Mouse (Mus musculus) limb, embryonic 11.5 days (tissue): ENCODE data around the gene Oprm1. TPM values are rescaled to one million over a fixed set of nuclear protein-coding genes. Genes with fewer than 3 reads are reported as not detected.

Experiments used
- ATAC-seq: fragments of 200-750 bp; cut with Nextera tagmentation; 2 replicates; pipeline ENCODE4 v1.8.0; 2017; ENCODE audit warnings: low read depth; ENCODE audit not compliant: insufficient number of reproducible peaks, low FRiP score, low TSS enrichment
- DNase-seq: peaks from one replicate; pipeline ENCODE4 v3.0.0-alpha.2; 2015; ENCODE audit warnings: low spot score
- H3K27ac ChIP-seq: fragments of 300-500 bp; sonication (generic); replicated peaks from 2 replicates; pipeline ENCODE4 v1.5.1; 2014; ENCODE audit warnings: low read depth, mild to moderate bottlenecking, low read length
- H3K27me3 ChIP-seq: fragments of 300-500 bp; sonication (generic); 2 replicates; pipeline ENCODE4 v1.6.1; 2014; ENCODE audit warnings: mild to moderate bottlenecking, low read length, mixed read lengths; ENCODE audit not compliant: control insufficient read depth, insufficient read depth
- H3K36me3 ChIP-seq: fragments of 300-500 bp; sonication (generic); 2 replicates; pipeline ENCODE4 v1.6.1; 2014; ENCODE audit warnings: mild to moderate bottlenecking, low read length, moderate library complexity, mixed read lengths; ENCODE audit not compliant: control insufficient read depth, insufficient read depth
- H3K4me1 ChIP-seq: fragments of 300-500 bp; sonication (generic); 2 replicates; pipeline ENCODE4 v1.6.1; 2014; ENCODE audit warnings: low read length, mixed read lengths; ENCODE audit not compliant: control insufficient read depth, insufficient read depth
- H3K4me2 ChIP-seq: fragments of 300-500 bp; sonication (generic); 2 replicates; pipeline ENCODE4 v1.6.1; 2014; ENCODE audit warnings: low read depth, mild to moderate bottlenecking, moderate library complexity; ENCODE audit not compliant: severe bottlenecking
- H3K4me3 ChIP-seq: fragments of 300-500 bp; sonication (generic); 2 replicates; pipeline ENCODE4 v1.5.1; 2014; ENCODE audit warnings: low read depth, low read length
- H3K9ac ChIP-seq: fragments of 300-500 bp; sonication (generic); 2 replicates; pipeline ENCODE4 v1.6.1; 2014; ENCODE audit warnings: mild to moderate bottlenecking, low read length
- H3K9me3 ChIP-seq: fragments of 300-500 bp; sonication (generic); 2 replicates; pipeline ENCODE4 v1.6.1; 2016; ENCODE audit warnings: low read length; ENCODE audit not compliant: control insufficient read depth
- WGBS: fragments of 180-500 bp; shearing (Covaris S2); extraction: QIAGEN DNeasy Blood & Tissue Kit; methylation state at CpG from one replicate; pipeline ENCODE4 v1.1.7; 2014; 5-methylcytosine and 5-hydroxymethylcytosine counted together
- polyA plus RNA-seq: library from polyadenylated mRNA; unstranded; fragments of >200 nt; fragmentation: Nextera tagmentation; extraction: Ambion mirVana; gene quantifications from 2 replicates; pipeline ENCODE4 v1.2.1, GENCODE M21; 2014

Oprm1 gene
- polyA plus RNA-seq, 1 experiment from 2014 or later, result not detected

DNA sequence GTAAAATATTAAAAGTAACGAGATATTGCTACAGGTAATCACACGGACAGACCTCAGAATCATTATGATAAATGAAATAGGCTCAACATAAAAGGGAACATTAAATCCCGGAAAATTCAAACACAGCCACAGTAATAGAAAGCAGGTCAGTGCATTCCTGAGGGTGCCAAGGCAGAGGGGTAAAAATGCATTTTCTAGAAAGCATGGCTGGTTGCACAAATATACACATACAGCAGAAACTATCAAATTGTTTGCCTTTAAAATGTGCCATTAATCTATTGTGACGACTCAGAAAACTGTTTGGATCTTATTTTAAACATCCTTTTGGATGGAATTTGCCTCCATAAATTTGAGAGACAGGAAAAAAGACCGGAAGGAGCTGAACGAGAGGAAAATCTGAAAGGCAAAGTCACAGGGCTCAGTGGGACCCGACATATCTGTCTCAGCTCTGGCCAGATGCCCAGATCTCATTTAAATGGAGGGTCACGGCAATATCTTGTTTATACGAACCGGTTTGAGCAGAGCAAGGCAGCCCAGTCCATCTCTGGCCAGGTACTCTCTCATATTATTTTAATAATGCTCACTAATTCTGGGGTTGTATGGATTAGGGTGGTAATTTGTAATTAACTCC is 289.1 kb downstream of the Oprm1 start:
- DNase-seq (no peak), ATAC-seq (no peak)
- Histone ChIP-seq H3K4me2 (no peak overlapping the region), H3K4me3 (no peak overlapping the region), H3K27me3 (no peaks in the 10 kb centered on the region), H3K4me1 (no peaks in the 10 kb centered on the region), H3K9me3 (no peaks in the 10 kb centered on the region), H3K9ac (no peak overlapping the region), H3K27ac (no peak overlapping the region), H3K36me3 (no peaks in the 10 kb centered on the region)
- 40% methylated on average over 10 of the region's 10 CpGs for whole genome bisulfite sequencing

- Histone ChIP-seq H3K27ac (no peak overlapping the region), H3K4me3 (no peak overlapping the region), H3K36me3 (no peaks in the 10 kb centered on the region), H3K4me1 (no peaks in the 10 kb centered on the region), H3K9me3 (no peaks in the 10 kb centered on the region), H3K4me2 (no peak overlapping the region), H3K9ac (no peak overlapping the region), H3K27me3 (no peaks in the 10 kb centered on the region)
- 88% methylated on average over 2 of the region's 2 CpGs for WGBS
- ATAC-seq, result no peak
- no peak for DNase-seq
These were observed 289.6 kb downstream of the Oprm1 start for GRCm38 (mm10) chr10:7047919-7048291.

DNA sequence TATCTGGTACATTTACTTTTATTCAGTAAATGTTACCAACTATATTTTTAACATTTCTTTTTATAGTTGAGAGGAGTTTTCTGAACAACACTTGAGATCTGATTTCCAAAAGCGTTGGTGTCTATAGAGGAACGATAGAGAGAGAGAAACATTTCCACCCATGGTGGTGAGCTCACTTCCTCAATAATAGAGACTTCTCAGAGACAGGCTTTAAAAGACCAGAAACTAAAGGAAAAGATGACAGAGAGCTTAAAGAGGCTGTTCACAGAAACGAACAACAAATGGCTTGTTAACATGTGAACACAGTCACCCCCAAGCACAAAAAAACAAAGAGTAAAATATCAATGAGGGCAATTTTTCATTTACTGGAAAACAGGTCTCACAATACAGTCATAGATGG is 291.6 kb downstream of the Oprm1 start:
- Histone ChIP-seq H3K36me3 (no peaks in the 10 kb centered on the region), H3K9ac (no peak overlapping the region)
- DNase-seq, result no peak

DNA sequence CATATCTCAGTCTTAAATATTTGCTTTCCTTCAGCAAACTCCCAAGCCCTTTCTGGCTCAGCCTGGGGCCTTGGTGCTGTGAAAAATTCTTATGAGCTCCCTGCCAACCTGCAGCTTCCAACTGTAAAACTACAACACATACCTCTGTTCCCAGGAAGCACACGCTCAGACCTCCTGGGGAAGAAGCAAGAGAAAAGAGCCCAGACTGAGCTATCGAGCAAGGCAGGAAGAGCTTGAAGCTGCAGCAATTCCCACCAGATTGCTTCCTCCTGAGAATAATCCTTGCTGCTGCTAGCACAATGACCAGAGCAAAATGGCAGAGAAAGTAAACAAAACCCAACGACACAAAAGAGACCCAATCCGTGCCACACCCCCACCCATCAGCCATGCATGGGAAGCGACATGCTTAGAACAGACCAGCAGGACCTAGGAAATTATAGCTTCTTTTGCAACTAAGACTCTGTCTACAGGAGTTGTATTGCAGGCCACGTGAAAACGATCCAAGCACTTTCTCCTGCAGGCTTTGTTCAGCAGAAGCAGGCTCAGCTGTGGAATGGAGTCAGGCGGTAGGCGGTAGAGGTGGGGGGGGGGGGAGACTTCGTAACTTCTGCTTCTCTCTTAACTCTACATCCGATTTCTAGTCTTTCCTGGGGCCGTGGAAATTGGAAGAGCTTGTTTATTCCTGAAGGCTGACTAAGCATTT is 294.2 kb downstream of the Oprm1 start, which contains the start of gene Ipcef1:
Gene Ipcef1 (minus strand): TSS at position 164 of the 703 bp plus-strand sequence.
- WGBS, result 51% methylated on average over 12 of the region's 12 CpGs
- peak; percentile 28 for DNase-seq
- Histone ChIP-seq H3K4me3 (no peak within 1 kb of the TSS), H3K27ac (no peak within 1 kb of the TSS), H3K4me1 (no peaks in the 10 kb centered on the region), H3K9me3 (no peaks in the 10 kb centered on the region), H3K36me3 (no peaks in the 10 kb centered on the region), H3K27me3 (no peaks in the 10 kb centered on the region), H3K4me2 (no peak within 1 kb of the TSS), H3K9ac (no peak within 1 kb of the TSS)
- no peak for ATAC-seq

More for the DNA sequence above, 291.6 kb downstream of the Oprm1 start:
- H3K27me3 ChIP-seq, result no peaks in the 10 kb centered on the region
- no peak overlapping the region for H3K27ac ChIP-seq
- H3K4me3 ChIP-seq, result no peak overlapping the region
- no peaks in the 10 kb centered on the region for H3K9me3 ChIP-seq
- 87% methylated on average over 3 of the region's 3 CpGs for WGBS
- ATAC-seq, result no peak
- H3K4me2 ChIP-seq, result no peak overlapping the region
- H3K4me1 ChIP-seq, result no peaks in the 10 kb centered on the region

GRCm38 (mm10) chr10:7054560-7055205 is 296.4 kb downstream of the Oprm1 start:
- WGBS, result 80% methylated on average over 6 of the region's 6 CpGs
- no peak for DNase-seq
- Histone ChIP-seq H3K9me3 (no peaks in the 10 kb centered on the region), H3K4me2 (no peak overlapping the region), H3K36me3 (no peaks in the 10 kb centered on the region), H3K27me3 (no peaks in the 10 kb centered on the region), H3K4me1 (no peaks in the 10 kb centered on the region), H3K27ac (no peak overlapping the region), H3K4me3 (no peak overlapping the region), H3K9ac (no peak overlapping the region)
- no peak for ATAC-seq

- Histone ChIP-seq H3K27ac (no peak overlapping the region), H3K9ac (no peak overlapping the region), H3K9me3 (no peaks in the 10 kb centered on the region), H3K4me3 (no peak overlapping the region), H3K4me1 (no peaks in the 10 kb centered on the region), H3K36me3 (no peaks in the 10 kb centered on the region), H3K27me3 (no peaks in the 10 kb centered on the region), H3K4me2 (no peak overlapping the region)
- ATAC-seq, result no peak
- no peak for DNase-seq
- 86% methylated on average over 1 of the region's 1 CpGs for WGBS
These were observed 299.2 kb downstream of the Oprm1 start for GRCm38 (mm10) chr10:7057546-7057945.

- Histone ChIP-seq H3K27ac (no peak overlapping the region), H3K4me1 (no peaks in the 10 kb centered on the region), H3K9me3 (no peaks in the 10 kb centered on the region), H3K27me3 (no peaks in the 10 kb centered on the region), H3K9ac (no peak overlapping the region), H3K36me3 (no peaks in the 10 kb centered on the region), H3K4me2 (no peak overlapping the region), H3K4me3 (no peak overlapping the region)
- ATAC-seq (no peak), DNase-seq (no peak)
- WGBS, result 90% methylated on average over 5 of the region's 5 CpGs
These were observed 302.0 kb downstream of the Oprm1 start for GRCm38 (mm10) chr10:7060326-7060725.

DNA sequence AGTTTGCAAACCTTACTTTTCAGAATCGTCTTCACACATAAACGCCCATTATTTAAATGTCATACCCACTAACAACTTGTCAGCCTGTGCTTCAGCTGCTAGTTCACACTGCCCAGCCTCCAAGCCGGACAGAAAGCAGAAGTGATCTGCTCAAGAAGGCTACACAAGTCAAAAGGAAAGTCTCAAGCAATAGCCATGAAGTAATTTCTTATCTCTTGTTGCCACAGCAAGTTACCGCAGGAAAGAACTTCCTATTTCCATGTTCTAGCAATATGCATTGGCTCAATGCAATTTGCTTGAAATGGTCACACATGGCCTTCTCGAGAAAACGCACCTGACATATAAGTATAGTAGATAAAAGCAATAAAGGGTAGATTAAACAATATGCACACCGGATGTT is 304.7 kb downstream of the Oprm1 start:
- no peak overlapping the region for H3K4me2 ChIP-seq
- WGBS, result 88% methylated on average over 7 of the region's 7 CpGs
- no peak overlapping the region for H3K4me3 ChIP-seq
- ATAC-seq (no peak), DNase-seq (no peak)
- no peaks in the 10 kb centered on the region for H3K36me3 ChIP-seq
- H3K4me1 ChIP-seq, result no peaks in the 10 kb centered on the region
- no peaks in the 10 kb centered on the region for H3K27me3 ChIP-seq
- H3K9ac ChIP-seq, result no peak overlapping the region
- no peaks in the 10 kb centered on the region for H3K9me3 ChIP-seq
- no peak overlapping the region for H3K27ac ChIP-seq
